Mouse (Mus musculus) thymus, postnatal 36 days (tissue): ENCODE results near the gene Vmn2r111.
"Not testable (repeated sequence)": the region's sequence is repeated elsewhere in the genome, so short reads cannot be mapped to it uniquely, and the experiment has no call there.

Experiments
- DNase-seq, 2 experiments: peaks; one replicate each; pipeline ENCODE4 v3.0.0; 2022; ENCODE audit warnings: mixed read lengths in 2 of 2

Gene Vmn2r111

GRCm38 (mm10) chr17:22573382-22573781 lies at the start of gene Vmn2r111:
Gene Vmn2r111, minus strand, starts transcription at chr17:22573482.
- DNase-seq, result not testable (repeated sequence)

GRCm38 (mm10) chr17:22600651-22601050 lies 27.4 kb upstream of the Vmn2r111 start, which contains the start of gene Vmn2r112:
Gene Vmn2r112, plus strand, starts transcription at chr17:22600951.
- DNase-seq, result not testable (repeated sequence)

GRCm38 (mm10) chr17:22520467-22520866 lies 52.8 kb downstream of the Vmn2r111 start:
- not testable (repeated sequence) for DNase-seq

GRCm38 (mm10) chr17:22520037-22520436 lies 53.2 kb downstream of the Vmn2r111 start:
- DNase-seq, result not testable (repeated sequence)

GRCm38 (mm10) chr17:22497120-22497519 lies 76.2 kb downstream of the Vmn2r111 start:
- no peak for DNase-seq
